Mouse (Mus musculus): ENCODE measurements around the gene Aqp2. TPM values are rescaled to one million over a fixed set of nuclear protein-coding genes. Genes with fewer than 3 reads are reported as not detected.
A peak's percentile ranks its signal among the peaks of the same experiment; 100 is the strongest.

Aqp2 gene
- polyA plus RNA-seq, 1 experiment from 2014 or later: not detected

GRCm38 (mm10) chr15:99592177-99592576 lies 13.3 kb downstream of the Aqp2 start:
- no peak overlapping the region for H3K27ac ChIP-seq (replicated peaks)
- no peak overlapping the region for H3K4me2 ChIP-seq
- ATAC-seq (ENCODE audit: low FRiP score): no peak
- H3K4me1 ChIP-seq: peaks cover 15% of the 10 kb centered on the region
- H3K9ac ChIP-seq (replicated peaks): no peak overlapping the region
- H3K36me3 ChIP-seq: no peaks in the 10 kb centered on the region
- H3K9me3 ChIP-seq (replicated peaks): no peaks in the 10 kb centered on the region
- no peak overlapping the region for H3K4me3 ChIP-seq (replicated peaks)
- peaks cover 81% of the 10 kb centered on the region for H3K27me3 ChIP-seq (replicated peaks)
- WGBS: 57% methylated on average over 8 of the region's 8 CpGs

GRCm38 (mm10) chr15:99592877-99593276 lies 14.0 kb downstream of the Aqp2 start:
- no peaks in the 10 kb centered on the region for H3K9me3 ChIP-seq (replicated peaks)
- peaks cover 74% of the 10 kb centered on the region for H3K27me3 ChIP-seq (replicated peaks)
- no peak overlapping the region for H3K27ac ChIP-seq (replicated peaks)
- no peak overlapping the region for H3K9ac ChIP-seq (replicated peaks)
- peaks cover 15% of the 10 kb centered on the region for H3K4me1 ChIP-seq
- H3K4me2 ChIP-seq: no peak overlapping the region
- H3K36me3 ChIP-seq: no peaks in the 10 kb centered on the region
- WGBS: 95% methylated on average over 5 of the region's 5 CpGs
- ATAC-seq (ENCODE audit: low FRiP score): no peak
- H3K4me3 ChIP-seq (replicated peaks): no peak overlapping the region

- Histone ChIP-seq H3K4me3 (replicated peaks) (no peak overlapping the region), H3K27me3 (replicated peaks) (peaks cover 53% of the 10 kb centered on the region), H3K9ac (replicated peaks) (no peak overlapping the region), H3K27ac (replicated peaks) (no peak overlapping the region), H3K9me3 (replicated peaks) (no peaks in the 10 kb centered on the region), H3K4me1 (peaks cover 25% of the 10 kb centered on the region), H3K36me3 (no peaks in the 10 kb centered on the region), H3K4me2 (no peak overlapping the region)
- 82% methylated on average over 10 of the region's 10 CpGs for WGBS
- no peak for ATAC-seq (ENCODE audit: low FRiP score)
These were observed 16.1 kb downstream of the Aqp2 start for GRCm38 (mm10) chr15:99594951-99595350.

GRCm38 (mm10) chr15:99596056-99596687 lies 17.3 kb downstream of the Aqp2 start:
- no peaks in the 10 kb centered on the region for H3K36me3 ChIP-seq
- 0% methylated on average over 7 of the region's 7 CpGs for WGBS
- H3K9me3 ChIP-seq (replicated peaks): no peaks in the 10 kb centered on the region
- H3K9ac ChIP-seq (replicated peaks): no peak overlapping the region
- H3K27ac ChIP-seq (replicated peaks): no peak overlapping the region
- H3K4me3 ChIP-seq (replicated peaks): no peak overlapping the region
- H3K4me1 ChIP-seq: peaks cover 26% of the 10 kb centered on the region
- peak overlapping the region; percentile 25; the same call in 1 of the 2 replicates for H3K4me2 ChIP-seq
- H3K27me3 ChIP-seq (replicated peaks): peaks cover 42% of the 10 kb centered on the region
- ATAC-seq (ENCODE audit: low FRiP score): peak; percentile 87

GRCm38 (mm10) chr15:99596841-99597240 lies 18.0 kb downstream of the Aqp2 start:
- no peaks in the 10 kb centered on the region for H3K36me3 ChIP-seq
- peaks cover 31% of the 10 kb centered on the region for H3K4me1 ChIP-seq
- no peak overlapping the region for H3K4me2 ChIP-seq
- H3K27me3 ChIP-seq (replicated peaks): peaks cover 35% of the 10 kb centered on the region
- no peak overlapping the region for H3K4me3 ChIP-seq (replicated peaks)
- H3K9me3 ChIP-seq (replicated peaks): no peaks in the 10 kb centered on the region
- no peak overlapping the region for H3K27ac ChIP-seq (replicated peaks)
- ATAC-seq (ENCODE audit: low FRiP score): no peak
- H3K9ac ChIP-seq (replicated peaks): no peak overlapping the region
- 69% methylated on average over 7 of the region's 7 CpGs for WGBS

GRCm38 (mm10) chr15:99597596-99597995 lies 18.7 kb downstream of the Aqp2 start:
- H3K4me1 ChIP-seq: peaks cover 37% of the 10 kb centered on the region
- H3K27ac ChIP-seq (replicated peaks): no peak overlapping the region
- no peaks in the 10 kb centered on the region for H3K36me3 ChIP-seq
- no peak overlapping the region for H3K4me2 ChIP-seq
- ATAC-seq (ENCODE audit: low FRiP score): no peak
- no peak overlapping the region for H3K4me3 ChIP-seq (replicated peaks)
- 59% methylated on average over 8 of the region's 8 CpGs for WGBS
- H3K9ac ChIP-seq (replicated peaks): no peak overlapping the region
- H3K9me3 ChIP-seq (replicated peaks): no peaks in the 10 kb centered on the region
- peaks cover 28% of the 10 kb centered on the region for H3K27me3 ChIP-seq (replicated peaks)

GRCm38 (mm10) chr15:99599245-99600070 lies 20.6 kb downstream of the Aqp2 start:
- Histone ChIP-seq H3K9ac (replicated peaks) (peak overlapping the region; percentile 20; the same call in 1 of the 2 replicates), H3K9me3 (replicated peaks) (no peaks in the 10 kb centered on the region), H3K27ac (replicated peaks) (peak overlapping the region; percentile 13; the same call in 1 of the 2 replicates), H3K27me3 (replicated peaks) (peaks cover 14% of the 10 kb centered on the region), H3K36me3 (no peaks in the 10 kb centered on the region), H3K4me2 (0 out of 2 replicates have a peak overlapping the region, but pooled peaks have one; percentile 9), H3K4me1 (peaks cover 39% of the 10 kb centered on the region), H3K4me3 (replicated peaks) (no peak overlapping the region)
- 42% methylated on average over 17 of the region's 17 CpGs for WGBS
- ATAC-seq (ENCODE audit: low FRiP score): no peak

GRCm38 (mm10) chr15:99600986-99601822 lies 22.3 kb downstream of the Aqp2 start, which contains the start of gene Aqp6:
Gene Aqp6, plus strand, starts transcription at chr15:99601400.
- peaks cover 46% of the 10 kb centered on the region for H3K4me1 ChIP-seq
- peak within 1 kb of the TSS; percentile 48; the same call in 1 of the 2 replicates for H3K27ac ChIP-seq (replicated peaks)
- H3K27me3 ChIP-seq (replicated peaks): no peaks in the 10 kb centered on the region
- no peak within 1 kb of the TSS for H3K9ac ChIP-seq (replicated peaks)
- ATAC-seq (ENCODE audit: low FRiP score): no peak
- H3K36me3 ChIP-seq: no peaks in the 10 kb centered on the region
- no peak within 1 kb of the TSS for H3K4me3 ChIP-seq (replicated peaks)
- no peak within 1 kb of the TSS for H3K4me2 ChIP-seq
- WGBS: 47% methylated on average over 22 of the region's 22 CpGs
- no peaks in the 10 kb centered on the region for H3K9me3 ChIP-seq (replicated peaks)

GRCm38 (mm10) chr15:99601823-99602120 lies 22.9 kb downstream of the Aqp2 start:
- 23% methylated on average over 5 of the region's 5 CpGs for WGBS
- H3K9ac ChIP-seq (replicated peaks): no peak overlapping the region
- H3K27ac ChIP-seq (replicated peaks): no peak overlapping the region

GRCm38 (mm10) chr15:99602206-99602820 lies 23.5 kb downstream of the Aqp2 start:
- no peak overlapping the region for H3K4me2 ChIP-seq
- no peaks in the 10 kb centered on the region for H3K36me3 ChIP-seq
- H3K27ac ChIP-seq (replicated peaks): peak overlapping the region; percentile 48; the same call in 1 of the 2 replicates
- no peak overlapping the region for H3K9ac ChIP-seq (replicated peaks)
- H3K4me1 ChIP-seq: peaks cover 51% of the 10 kb centered on the region
- H3K27me3 ChIP-seq (replicated peaks): no peaks in the 10 kb centered on the region
- H3K4me3 ChIP-seq (replicated peaks): no peak overlapping the region
- 64% methylated on average over 17 of the region's 17 CpGs for WGBS
- no peaks in the 10 kb centered on the region for H3K9me3 ChIP-seq (replicated peaks)
- ATAC-seq (ENCODE audit: low FRiP score): no peak

More at GRCm38 (mm10) chr15:99601823-99602120, 22.9 kb downstream of the Aqp2 start:
- H3K4me1 ChIP-seq: peaks cover 48% of the 10 kb centered on the region
- H3K4me3 ChIP-seq (replicated peaks): no peak overlapping the region
- no peak overlapping the region for H3K4me2 ChIP-seq
- H3K36me3 ChIP-seq: no peaks in the 10 kb centered on the region
- no peak for ATAC-seq (ENCODE audit: low FRiP score)
- H3K27me3 ChIP-seq (replicated peaks): no peaks in the 10 kb centered on the region
- H3K9me3 ChIP-seq (replicated peaks): no peaks in the 10 kb centered on the region

- 89% methylated on average over 7 of the region's 7 CpGs for WGBS
- H3K27ac ChIP-seq (replicated peaks): no peak overlapping the region
- H3K36me3 ChIP-seq: no peaks in the 10 kb centered on the region
- no peak overlapping the region for H3K4me3 ChIP-seq (replicated peaks)
- no peaks in the 10 kb centered on the region for H3K9me3 ChIP-seq (replicated peaks)
- H3K27me3 ChIP-seq (replicated peaks): no peaks in the 10 kb centered on the region
- H3K4me2 ChIP-seq: no peak overlapping the region
- H3K4me1 ChIP-seq: peaks cover 60% of the 10 kb centered on the region
- no peak overlapping the region for H3K9ac ChIP-seq (replicated peaks)
- ATAC-seq (ENCODE audit: low FRiP score): no peak
These were observed 24.4 kb downstream of the Aqp2 start for GRCm38 (mm10) chr15:99603216-99603615.

Measured in neural tube, embryonic 15.5 days (tissue).